Mouse (Mus musculus) frontal cortex, postnatal 14 days (tissue): ENCODE data around the gene Gp1ba.

Experiments used
- DNase-seq, 2 experiments: peaks; one replicate each; pipeline ENCODE4 v3.0.0; 2022; ENCODE audit warnings: low spot score in 2 of 2

Gp1ba gene

GRCm38 (mm10) chr11:70638714-70639278 lies at the start of gene Gp1ba:
Gene Gp1ba, plus strand, starts transcription at chr11:70639122.
- no peak for DNase-seq

DNA sequence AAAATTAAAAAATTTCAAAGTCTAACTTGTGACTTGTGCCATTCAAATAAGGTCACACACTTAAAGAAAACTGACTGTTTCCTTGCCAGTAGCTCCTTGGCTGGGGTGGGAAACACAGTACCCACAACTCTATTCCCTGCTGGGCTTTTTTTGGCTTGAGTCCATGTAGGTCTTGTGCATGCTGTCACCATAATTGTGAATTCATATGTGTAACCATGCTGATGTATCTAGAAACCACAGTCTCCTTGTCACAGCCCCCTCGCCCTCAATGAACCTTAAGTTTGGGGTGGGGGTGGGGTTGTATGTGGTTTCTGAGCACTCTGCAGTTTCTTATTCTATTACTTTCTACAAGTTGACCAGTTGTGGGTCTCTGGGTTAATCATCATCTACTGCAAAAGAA lies 47.2 kb upstream of the Gp1ba start:
- DNase-seq: no peak

- DNase-seq: no peak
Measured at GRCm38 (mm10) chr11:70594253-70594989, 44.5 kb upstream of the Gp1ba start.

DNA sequence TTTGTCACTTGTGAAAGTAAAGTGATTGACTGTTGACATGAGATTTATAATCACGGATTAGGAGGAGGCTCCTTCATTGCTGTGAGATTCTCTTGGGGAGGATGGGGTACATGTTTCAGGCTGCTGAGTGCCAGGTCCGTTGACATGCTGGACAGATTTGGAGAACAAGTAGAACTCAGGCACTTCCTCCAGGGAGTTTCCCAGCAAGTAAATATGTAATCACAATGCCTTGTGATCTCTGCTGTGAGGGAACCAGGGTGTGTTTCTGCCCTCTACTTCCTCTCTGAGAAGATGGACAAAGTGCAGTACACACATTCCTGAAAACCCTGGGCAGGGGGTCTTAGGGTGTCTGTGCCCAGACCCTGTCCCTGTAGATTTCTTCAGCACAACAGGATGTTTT lies 43.3 kb upstream of the Gp1ba start:
- no peak for DNase-seq

GRCm38 (mm10) chr11:70596094-70596493 lies 42.8 kb upstream of the Gp1ba start:
- no peak for DNase-seq

DNA sequence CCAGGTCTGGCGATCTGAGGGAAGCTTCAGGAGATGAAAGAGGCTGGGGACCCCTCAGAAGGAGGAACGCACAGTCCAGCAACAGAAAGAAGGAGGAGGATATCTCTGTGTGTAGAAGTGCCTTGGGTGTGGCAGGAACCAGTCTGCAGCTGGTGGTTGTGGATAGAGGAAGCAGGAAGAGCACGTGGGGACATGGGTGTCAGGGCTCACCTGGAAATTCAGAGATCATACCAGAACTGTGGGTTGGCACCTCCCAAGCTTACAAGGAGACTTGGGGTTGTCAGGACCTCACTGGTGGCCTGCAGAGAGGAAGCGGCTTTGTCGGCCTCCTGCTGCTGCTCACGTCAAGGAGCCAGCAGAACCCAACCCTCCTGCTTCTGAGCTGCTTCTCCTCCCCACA lies 41.6 kb upstream of the Gp1ba start:
- no peak for DNase-seq

DNA sequence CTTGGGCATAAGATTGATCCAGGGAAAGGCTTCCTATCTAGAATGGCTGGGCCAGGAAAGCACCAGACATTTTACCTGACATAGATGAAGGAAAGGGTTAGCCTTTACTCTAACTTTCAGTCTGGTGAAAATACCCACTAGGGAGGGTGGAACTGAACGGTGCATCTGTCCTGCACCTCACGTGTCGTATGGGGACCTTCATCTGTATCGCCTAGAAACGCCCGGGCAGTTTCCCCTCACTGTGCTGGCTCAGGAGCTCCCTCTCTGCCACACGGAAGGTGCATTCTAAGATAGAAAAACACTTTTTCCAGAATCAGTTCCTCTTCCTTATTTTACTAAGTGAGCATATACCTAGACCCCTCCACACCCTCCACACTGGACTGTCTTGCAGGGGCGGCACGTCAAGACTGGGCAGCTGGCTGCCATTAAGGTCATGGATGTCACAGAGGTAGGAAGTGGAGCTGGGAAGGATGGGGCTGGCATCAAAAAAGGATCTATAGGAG lies 40.4 kb upstream of the Gp1ba start:
- no peak for DNase-seq

- DNase-seq: peak; percentile 45 to 59
Measured at GRCm38 (mm10) chr11:70605024-70605566, 33.8 kb upstream of the Gp1ba start.

GRCm38 (mm10) chr11:70606717-70607116 lies 32.2 kb upstream of the Gp1ba start:
- DNase-seq: no peak

- DNase-seq: no peak
Measured at GRCm38 (mm10) chr11:70607611-70608010, 31.3 kb upstream of the Gp1ba start.

GRCm38 (mm10) chr11:70608381-70609066 lies 30.4 kb upstream of the Gp1ba start:
- no peak for DNase-seq

DNA sequence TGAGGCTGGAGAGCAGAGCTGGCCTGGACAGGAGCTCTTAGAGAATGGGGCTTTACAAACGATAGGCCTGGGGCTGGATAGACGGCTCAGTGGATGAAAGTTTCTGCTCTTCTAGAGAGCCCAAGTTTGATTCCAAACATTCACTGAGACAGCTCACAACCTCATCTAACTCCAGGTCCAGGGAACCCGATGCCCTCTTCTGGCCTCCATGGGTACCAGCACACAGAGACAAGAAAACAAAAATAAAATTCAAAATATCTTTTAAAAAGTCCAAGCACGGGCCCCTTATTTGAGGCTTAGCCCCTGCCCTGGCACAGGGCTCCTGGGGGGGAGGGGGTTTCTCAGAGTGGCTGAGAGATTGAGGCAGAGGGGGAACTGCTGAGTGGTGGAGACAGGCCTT lies 28.2 kb upstream of the Gp1ba start:
- no peak for DNase-seq

- no peak for DNase-seq
Measured at GRCm38 (mm10) chr11:70612505-70612904, 26.4 kb upstream of the Gp1ba start.

- peak in 1 of 2 experiments; percentile 37 for DNase-seq
Measured at GRCm38 (mm10) chr11:70615074-70615473, 23.8 kb upstream of the Gp1ba start.

- DNase-seq: no peak
Measured at GRCm38 (mm10) chr11:70615516-70616093, 23.3 kb upstream of the Gp1ba start, which contains the start of gene 4930544D05Rik. Gene 4930544D05Rik, plus strand, starts transcription at chr11:70615848.

- DNase-seq: no peak
Measured at GRCm38 (mm10) chr11:70619101-70619500, 19.8 kb upstream of the Gp1ba start, which contains the start of gene Chrne. Gene Chrne, minus strand, starts transcription at chr11:70619216.

DNA sequence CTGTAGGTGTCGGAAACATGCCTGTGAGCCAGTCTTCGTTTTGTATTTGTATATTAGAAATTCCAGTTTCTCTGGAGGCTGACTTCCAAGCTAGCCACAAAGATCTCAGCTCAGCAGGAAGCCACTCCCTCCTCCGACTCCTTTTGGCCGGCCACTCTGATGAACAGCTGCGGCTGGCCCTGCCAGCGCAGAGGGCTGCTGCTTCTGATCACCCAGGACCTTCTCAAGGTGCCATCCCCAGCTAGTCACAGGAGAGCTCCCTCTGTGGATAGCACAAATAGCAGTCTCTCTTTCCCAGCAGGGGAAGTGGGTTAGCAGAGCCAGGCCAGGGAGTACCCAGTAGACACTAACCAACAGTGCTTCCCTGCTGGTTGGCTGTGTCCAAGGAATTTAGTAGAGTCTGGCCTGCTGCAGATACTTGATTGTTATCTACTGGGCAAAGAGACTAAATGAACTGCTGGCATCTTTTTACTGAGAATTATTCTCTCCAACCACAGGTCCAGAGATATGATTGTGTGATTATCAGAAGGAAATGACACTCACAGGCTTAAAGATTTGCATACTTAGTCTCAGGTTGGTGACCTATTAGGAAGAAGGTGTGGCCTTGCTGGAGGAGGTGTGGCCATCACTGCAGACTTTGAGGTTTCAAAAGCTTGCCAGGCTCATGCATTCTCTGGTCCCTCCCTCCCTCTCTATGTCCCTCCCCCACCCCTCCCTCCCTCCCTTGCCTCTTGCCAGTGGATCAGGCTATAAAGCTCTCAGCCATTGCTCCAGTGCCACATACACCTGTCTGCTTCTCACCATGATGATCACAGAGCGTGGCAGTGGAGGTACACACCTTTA lies 16.7 kb upstream of the Gp1ba start:
- no peak for DNase-seq

- DNase-seq: no peak
Measured at GRCm38 (mm10) chr11:70623053-70623742, 15.7 kb upstream of the Gp1ba start.

- DNase-seq: no peak
Measured at GRCm38 (mm10) chr11:70625473-70625872, 13.4 kb upstream of the Gp1ba start.

DNA sequence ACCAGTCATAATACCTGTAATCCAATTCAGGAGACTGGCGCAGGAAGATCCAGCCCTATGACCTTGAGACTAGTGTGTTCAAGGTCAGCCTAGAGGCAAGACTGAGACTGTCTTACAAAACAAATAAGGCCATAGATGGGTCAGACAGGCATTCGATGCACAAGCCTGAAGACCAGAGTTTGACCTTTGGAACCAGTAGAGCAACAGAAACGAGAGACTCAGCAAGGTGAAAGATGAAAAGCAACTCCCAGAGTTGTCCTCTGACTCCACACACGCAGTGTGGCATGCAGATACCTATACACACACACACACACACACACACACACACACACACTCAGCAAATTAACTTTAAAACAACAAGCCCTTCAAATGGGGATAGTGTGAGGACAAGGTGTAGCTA lies 12.0 kb upstream of the Gp1ba start:
- DNase-seq: no peak
